Mouse (Mus musculus) cerebellum, adult 2 months (tissue): ENCODE measurements at regions not wholly inside any gene's neighbourhood (a gene's known extent, or its start where the extent isn't known, plus 50 kb on each side); places are given as distances from the start of the nearest gene placed in this dataset.
"Not testable (repeated sequence)": the region's sequence is repeated elsewhere in the genome, so short reads cannot be mapped to it uniquely, and the experiment has no call there.

Experiments
- DNase-seq, 2 experiments: peaks; one replicate each; pipeline ENCODE4 v3.0.0; 2021
- H3K27ac ChIP-seq: fragments of 200-500 bp; 2 replicates; pipeline ENCODE4 v1.5.1; 2012; ENCODE audit warnings: low read length, control low read depth, inconsistent platforms; ENCODE audit not compliant: insufficient read depth
- H3K27me3 ChIP-seq: fragments of 200-500 bp; 2 replicates; pipeline ENCODE4 v1.6.1; 2012; ENCODE audit warnings: inconsistent platforms, mild to moderate bottlenecking, low read length, moderate library complexity; ENCODE audit not compliant: control insufficient read depth, insufficient read depth
- H3K4me1 ChIP-seq: fragments of 200-500 bp; 2 replicates; pipeline ENCODE4 v1.6.1; 2011; ENCODE audit warnings: low read length; ENCODE audit not compliant: control insufficient read depth, insufficient read depth
- H3K4me3 ChIP-seq: fragments of 200-500 bp; replicated peaks from 2 replicates; pipeline ENCODE3; 2011; ENCODE audit warnings: mild to moderate bottlenecking, low read depth, low read length, control low read depth; ENCODE audit not compliant: insufficient read depth
- CTCF ChIP-seq: fragments of 200-500 bp; IDR thresholded peaks from 2 replicates; pipeline ENCODE4 v1.5.1; 2011; ENCODE audit warnings: low read depth, mild to moderate bottlenecking, control low read depth, low read length, moderate library complexity, borderline replicate concordance; ENCODE audit not compliant: insufficient read depth
- POLR2A ChIP-seq: fragments of 200-500 bp; IDR thresholded peaks from 2 replicates; pipeline ENCODE4 v1.6.1; 2011; ENCODE audit warnings: low read length, control low read depth, borderline replicate concordance; ENCODE audit not compliant: insufficient read depth
- WGBS: fragments of 180-500 bp; shearing (Covaris S2); methylation state at CpG from one replicate; pipeline ENCODE4 v1.1.7; 2018; 5-methylcytosine and 5-hydroxymethylcytosine counted together

DNA sequence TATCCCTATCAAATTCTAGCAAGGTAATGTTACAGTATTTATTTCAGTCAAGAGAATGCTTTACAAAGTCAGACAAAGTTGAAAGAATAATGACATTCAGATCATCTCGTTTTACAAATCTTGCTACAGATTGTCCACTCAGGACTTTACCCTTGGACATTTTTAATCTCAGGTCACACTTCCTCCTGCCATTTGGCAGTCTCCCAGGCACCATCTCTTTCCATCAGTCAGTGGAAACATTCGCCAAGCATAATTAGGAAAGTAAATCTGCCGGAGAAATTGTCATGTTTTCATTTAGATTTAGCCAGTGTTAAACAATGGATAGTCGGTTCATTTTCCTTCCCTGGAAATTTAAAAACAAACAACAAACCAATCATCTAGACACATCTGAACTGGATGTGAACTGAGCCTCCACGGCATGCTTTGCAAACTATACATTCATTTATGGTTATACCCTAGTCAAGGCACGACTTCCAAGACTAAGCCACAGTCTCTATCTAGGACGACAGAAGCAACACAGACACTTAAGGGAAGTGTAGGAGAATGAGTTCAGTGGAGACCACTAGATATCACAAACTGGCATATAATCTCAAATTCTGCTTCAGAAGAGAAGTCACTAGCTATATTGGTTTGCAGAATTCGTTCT, 839.4 kb downstream of the Cypt12 start:
- Histone ChIP-seq H3K27ac (no peak overlapping the region), H3K4me3 (no peak overlapping the region), H3K4me1 (peaks cover 2% of the 10 kb centered on the region; the same call in 1 of the 2 replicates), H3K27me3 (no peaks in the 10 kb centered on the region)
- WGBS, result 34% methylated on average over 8 of the region's 8 CpGs
- peak; percentile 41 to 72 for DNase-seq
- TF ChIP-seq CTCF (no peak), POLR2A (no peak)

DNA sequence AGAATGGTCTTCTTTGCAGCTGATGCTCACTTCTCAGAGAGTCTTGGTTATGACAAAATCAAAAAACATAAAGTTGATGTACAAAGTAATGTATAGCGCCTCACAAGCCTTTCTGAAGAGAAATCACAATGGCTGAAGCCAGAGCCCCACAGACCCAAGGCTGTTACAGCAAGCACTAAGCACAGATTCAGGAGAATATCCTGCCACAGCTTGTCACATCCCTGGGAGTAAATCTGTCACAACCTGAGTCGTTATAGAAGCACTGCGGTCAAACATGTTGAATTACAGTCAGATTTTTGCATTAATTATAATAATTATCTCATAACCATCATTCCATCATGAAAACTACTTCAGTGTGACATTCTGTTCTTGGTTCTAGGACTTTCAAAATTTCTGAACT, 825.7 kb downstream of the 1700064H15Rik start:
- 62% methylated on average over 3 of the region's 3 CpGs for WGBS
- Histone ChIP-seq H3K4me3 (no peak overlapping the region), H3K27ac (no peak overlapping the region), H3K27me3 (no peaks in the 10 kb centered on the region), H3K4me1 (no peaks in the 10 kb centered on the region)
- no peak for DNase-seq
- TF ChIP-seq POLR2A (no peak), CTCF (no peak)

DNA sequence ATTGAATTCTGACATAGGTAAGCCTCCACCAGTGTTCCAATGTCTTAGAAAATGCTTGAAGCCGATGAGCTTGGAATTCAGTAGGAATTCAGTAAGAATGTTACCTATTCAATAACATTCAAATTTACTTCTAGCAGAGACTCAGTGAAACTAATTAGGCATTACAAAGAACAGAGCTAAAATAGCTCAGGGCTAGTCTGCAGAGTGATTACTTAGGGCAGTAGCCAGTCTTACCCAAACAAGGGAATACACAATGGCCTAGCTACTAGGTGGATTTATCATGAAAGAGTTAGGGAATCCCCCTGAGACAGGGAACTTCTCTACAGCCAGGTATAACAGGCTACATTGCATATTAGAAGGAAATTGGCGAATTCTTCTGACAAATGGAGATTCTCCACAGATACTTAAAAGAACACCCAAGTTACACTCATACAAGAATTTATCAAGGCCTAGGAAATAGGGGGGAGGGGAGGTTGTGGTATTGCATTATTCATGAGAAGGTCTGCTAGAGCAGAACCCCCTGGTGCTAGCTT, 799.6 kb downstream of the 1700064H15Rik start:
- not testable (repeated sequence) for H3K4me3 ChIP-seq, DNase-seq, H3K27ac ChIP-seq, H3K27me3 ChIP-seq, H3K4me1 ChIP-seq
- WGBS, result 65% methylated on average over 2 of the region's 2 CpGs

DNA sequence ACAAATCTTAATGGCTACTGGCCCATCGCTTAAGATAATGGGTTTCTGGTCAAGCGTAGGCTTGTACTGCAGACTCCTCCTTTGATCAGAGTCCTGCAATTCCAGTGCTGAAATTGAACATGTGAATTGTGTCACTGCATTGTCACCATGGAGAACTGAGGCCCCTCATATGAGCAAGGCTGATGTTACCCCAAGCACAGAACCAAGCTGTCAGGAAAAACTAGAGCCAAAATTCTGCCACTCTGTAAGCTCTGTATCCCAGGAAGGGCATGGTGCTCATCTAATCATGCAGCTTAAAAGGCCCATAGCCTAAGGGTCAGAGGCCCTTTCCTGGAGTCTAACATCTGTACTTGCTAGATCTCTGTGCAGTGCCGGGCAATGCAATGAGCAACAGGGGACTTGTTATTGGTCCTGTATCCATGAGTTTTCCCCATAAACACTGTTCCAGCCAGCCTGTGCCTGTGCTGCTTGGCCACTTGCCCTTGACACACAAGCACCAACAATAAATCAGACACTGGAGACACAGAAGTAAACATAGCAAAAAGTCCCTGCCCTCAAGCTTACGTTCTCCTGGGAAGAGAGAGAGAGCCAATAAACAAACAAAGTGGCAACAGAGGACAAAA, 760.2 kb downstream of the 1700064H15Rik start:
- no peak for DNase-seq
- WGBS, result 74% methylated on average over 4 of the region's 4 CpGs
- H3K4me1 ChIP-seq, result no peaks in the 10 kb centered on the region

DNA sequence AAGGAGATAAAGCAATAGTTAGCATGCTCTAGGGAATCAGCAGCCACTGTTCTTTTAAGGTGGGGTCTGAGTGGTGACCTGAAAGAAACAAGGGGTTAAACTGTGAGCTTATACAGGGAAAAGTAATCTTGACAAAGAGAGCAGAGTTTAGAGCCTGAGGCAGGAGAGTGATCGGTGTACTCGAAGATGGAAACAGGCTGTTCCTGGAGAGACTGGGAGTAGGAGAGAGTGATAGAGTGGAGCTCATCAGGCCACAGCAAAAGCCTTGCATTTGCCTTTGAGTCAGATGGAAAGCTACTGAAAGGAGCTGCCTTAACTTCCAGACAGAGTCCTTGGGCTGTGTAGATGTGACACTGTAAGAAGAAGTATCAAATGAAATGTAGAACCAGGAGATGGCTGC, 759.7 kb downstream of the 1700064H15Rik start:
- no peak overlapping the region for H3K4me3 ChIP-seq
- no peaks in the 10 kb centered on the region for H3K27me3 ChIP-seq
- H3K4me1 ChIP-seq, result no peaks in the 10 kb centered on the region
- H3K27ac ChIP-seq, result no peak overlapping the region
- DNase-seq, result no peak
- no peak for TF ChIP-seq POLR2A
- no peak for TF ChIP-seq CTCF
- WGBS, result 86% methylated on average over 2 of the region's 2 CpGs

More for the DNA sequence above, 760.2 kb downstream of the 1700064H15Rik start:
- no peak overlapping the region for H3K4me3 ChIP-seq
- H3K27ac ChIP-seq, result no peak overlapping the region
- no peaks in the 10 kb centered on the region for H3K27me3 ChIP-seq
- TF ChIP-seq POLR2A, result no peak
- TF ChIP-seq CTCF, result no peak

DNA sequence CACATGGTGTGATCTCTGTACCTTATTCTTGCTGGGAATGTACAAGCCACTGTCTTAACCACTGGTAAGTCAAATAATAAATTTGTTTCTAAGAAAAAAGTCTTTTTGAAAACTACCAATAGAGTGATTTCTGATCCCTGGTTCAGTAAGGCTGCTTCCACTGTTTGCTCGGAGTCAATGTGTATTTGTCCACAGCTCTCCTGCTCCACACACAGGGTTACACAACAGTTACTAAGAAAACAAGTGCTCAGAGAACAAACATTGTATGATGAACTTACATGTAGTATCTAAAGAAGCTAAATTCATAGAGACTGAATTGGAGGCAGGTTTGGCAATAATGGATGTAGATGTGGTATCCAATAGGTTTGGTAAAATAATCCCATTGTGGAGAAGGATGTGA, 751.4 kb downstream of the 1700064H15Rik start:
- WGBS, result 98% methylated on average over 1 of the region's 1 CpGs
- no peaks in the 10 kb centered on the region for H3K4me1 ChIP-seq

DNA sequence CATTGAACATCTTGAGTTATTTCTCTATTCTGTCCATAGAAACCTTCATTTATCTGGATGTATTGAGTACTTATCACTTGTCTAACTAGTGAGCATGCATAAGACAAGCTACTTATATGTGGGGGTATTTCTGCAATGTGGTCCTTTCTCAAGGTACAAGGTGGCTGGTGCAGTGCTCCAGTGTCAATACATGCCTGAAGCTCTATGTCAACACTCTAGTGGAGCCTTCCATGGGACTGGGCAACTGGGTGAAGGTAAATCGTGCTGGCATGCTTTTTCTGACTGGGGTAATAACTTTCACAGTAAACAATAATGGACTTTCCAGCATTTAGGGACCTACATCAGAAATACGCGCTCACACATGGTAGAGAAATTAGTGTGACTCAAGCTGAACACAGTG, 750.9 kb downstream of the 1700064H15Rik start:
- no peaks in the 10 kb centered on the region for H3K4me1 ChIP-seq
- no peak overlapping the region for H3K4me3 ChIP-seq
- no peak overlapping the region for H3K27ac ChIP-seq
- no peaks in the 10 kb centered on the region for H3K27me3 ChIP-seq
- no peak for DNase-seq
- WGBS, result 86% methylated on average over 3 of the region's 3 CpGs
- TF ChIP-seq POLR2A (no peak), CTCF (no peak)

More for the DNA sequence above, 751.4 kb downstream of the 1700064H15Rik start:
- TF ChIP-seq CTCF (no peak), POLR2A (no peak)
- H3K4me3 ChIP-seq, result no peak overlapping the region
- no peaks in the 10 kb centered on the region for H3K27me3 ChIP-seq
- no peak for DNase-seq
- H3K27ac ChIP-seq, result no peak overlapping the region

DNA sequence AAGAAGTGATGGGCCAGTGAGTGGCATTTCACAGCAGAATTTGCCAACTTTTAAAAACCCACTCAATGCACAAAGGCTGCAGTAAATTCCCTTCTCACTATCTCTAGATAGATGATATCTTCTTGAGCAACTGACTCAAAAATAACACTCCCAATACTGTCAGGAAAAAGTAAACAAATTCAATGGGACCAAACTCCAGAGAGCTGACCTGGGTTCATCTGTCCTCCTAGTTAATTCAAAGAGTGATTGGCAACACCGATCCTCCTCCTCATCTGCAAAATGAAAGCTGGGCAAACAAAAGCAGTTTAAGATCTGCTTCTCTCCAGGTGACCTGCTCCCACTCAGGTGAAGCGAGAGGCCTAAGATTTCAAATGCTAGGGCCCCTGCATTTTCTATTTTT, 747.3 kb downstream of the 1700064H15Rik start:
- 93% methylated on average over 2 of the region's 2 CpGs for WGBS
- TF ChIP-seq CTCF (no peak), POLR2A (no peak)
- H3K4me1 ChIP-seq, result no peaks in the 10 kb centered on the region
- no peak overlapping the region for H3K4me3 ChIP-seq
- DNase-seq, result no peak
- H3K27me3 ChIP-seq, result no peaks in the 10 kb centered on the region
- H3K27ac ChIP-seq, result no peak overlapping the region
